Mouse (Mus musculus): Measurements from ENCODE around the gene Bivm.
A peak's percentile ranks its signal among the peaks of the same experiment; 100 is the strongest.

The Bivm gene

DNA sequence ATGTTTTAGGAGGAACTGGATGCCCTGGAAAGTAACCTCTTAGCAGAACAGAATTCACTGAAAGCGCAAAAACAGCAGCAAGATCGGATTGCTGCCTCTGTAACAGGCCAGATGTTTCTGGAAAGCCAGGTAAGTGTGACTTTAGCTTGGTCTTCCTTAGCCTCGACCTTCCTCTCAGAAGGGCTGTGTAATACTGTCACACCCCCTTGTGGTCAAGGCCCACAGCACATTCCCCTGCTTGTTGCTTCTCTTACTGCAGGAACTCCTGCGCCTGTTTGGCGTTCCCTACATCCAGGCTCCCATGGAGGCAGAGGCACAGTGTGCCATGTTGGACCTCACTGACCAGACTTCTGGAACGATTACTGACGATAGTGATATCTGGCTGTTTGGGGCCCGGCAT lies 55.1 kb downstream of the Bivm start:
- no peak for DNase-seq (ENCODE audit: low spot score in 2 of 2)

GRCm38 (mm10) chr1:44178086-44178485 lies 59.3 kb downstream of the Bivm start:
- DNase-seq (ENCODE audit: low spot score in 2 of 2) = no peak

GRCm38 (mm10) chr1:44186396-44186795 lies 67.6 kb downstream of the Bivm start:
- peak in 1 of 2 experiments; percentile 45 for DNase-seq (ENCODE audit: low spot score in 2 of 2)

All from right cerebral cortex, adult 2 months (tissue).